Mouse (Mus musculus) cortical plate, adult 2 months (tissue): Measurements from ENCODE around the gene Slc38a10.
A peak's percentile ranks its signal among the peaks of the same experiment; 100 is the strongest.

Experiments
- CTCF ChIP-seq: fragments of 200-500 bp; IDR thresholded peaks from 2 replicates; pipeline ENCODE4 v1.5.1; 2011; ENCODE audit warnings: mild to moderate bottlenecking, control low read depth, low read length; ENCODE audit not compliant: insufficient read depth; ENCODE audit errors: extremely low read depth
- POLR2A ChIP-seq: fragments of 200-500 bp; IDR thresholded peaks from 2 replicates; pipeline ENCODE4 v1.6.1; 2011; ENCODE audit warnings: mild to moderate bottlenecking, low read length, control low read depth; ENCODE audit not compliant: insufficient read depth; ENCODE audit errors: extremely low read depth

DNA sequence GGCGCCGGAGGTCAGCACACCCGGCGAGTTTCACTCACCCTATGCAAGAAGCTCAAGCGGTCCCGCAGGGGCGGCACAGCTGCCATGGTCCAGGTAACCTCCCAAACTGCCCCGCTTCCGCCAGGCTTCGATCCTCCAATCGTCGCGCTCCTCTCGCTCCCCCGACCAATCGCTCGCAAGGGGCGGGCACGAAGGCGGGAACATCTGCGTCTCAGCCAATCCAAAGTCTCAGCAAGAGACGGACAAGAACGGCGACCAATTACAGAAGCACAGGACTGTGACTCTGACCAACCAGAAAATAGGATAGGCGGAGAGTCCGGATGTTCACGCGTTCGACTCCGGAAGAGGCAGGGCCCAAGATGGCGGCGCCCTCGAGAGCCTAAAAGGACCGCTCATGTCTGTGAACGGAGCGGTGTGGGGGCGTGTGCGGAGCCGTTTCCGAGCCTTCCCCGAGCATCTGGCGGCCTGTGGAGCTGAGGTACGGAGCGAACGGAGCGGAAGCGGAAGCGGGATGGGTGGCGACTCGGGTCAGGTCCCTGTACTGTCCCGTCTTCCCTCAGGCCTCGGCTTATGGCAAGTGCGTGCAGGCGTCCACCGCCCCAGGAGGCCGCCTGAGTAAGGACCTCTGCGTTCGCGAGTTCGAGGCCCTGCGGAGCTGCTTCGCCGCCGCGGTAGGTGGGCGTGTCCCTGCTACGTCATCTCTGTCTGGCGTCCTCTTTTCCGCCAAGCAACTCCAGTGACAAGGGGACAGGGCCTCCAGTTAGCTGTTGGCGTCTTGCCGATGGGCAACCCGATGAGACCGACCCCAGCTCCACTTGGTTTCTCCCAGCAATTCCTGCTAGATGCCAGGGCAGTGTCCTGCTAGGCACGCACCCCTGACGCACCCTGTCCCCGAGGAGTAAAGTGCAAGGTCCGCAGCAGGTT lies 52.3 kb downstream of the Slc38a10 start, which contains the start of the genes Tepsin and Ndufaf8:
- TF ChIP-seq POLR2A: peak; percentile 58; the same call in 1 of the 2 replicates
- TF ChIP-seq CTCF: no peak
